Mouse (Mus musculus) effector memory CD4-positive, alpha-beta T cell, adult 7 months (primary cell): ENCODE measurements around the gene Prox2. TPM values are rescaled to one million over a fixed set of nuclear protein-coding genes. Genes with fewer than 3 reads are reported as not detected.

Experiments used
- polyA plus RNA-seq: library from polyadenylated mRNA; unstranded; fragments of 100-300 nt; shearing (Covaris generic); gene quantifications from one replicate; pipeline ENCODE4 v1.2.1, GENCODE M21; 2017

Prox2 gene
- polyA plus RNA-seq = 5.3 TPM

DNA sequence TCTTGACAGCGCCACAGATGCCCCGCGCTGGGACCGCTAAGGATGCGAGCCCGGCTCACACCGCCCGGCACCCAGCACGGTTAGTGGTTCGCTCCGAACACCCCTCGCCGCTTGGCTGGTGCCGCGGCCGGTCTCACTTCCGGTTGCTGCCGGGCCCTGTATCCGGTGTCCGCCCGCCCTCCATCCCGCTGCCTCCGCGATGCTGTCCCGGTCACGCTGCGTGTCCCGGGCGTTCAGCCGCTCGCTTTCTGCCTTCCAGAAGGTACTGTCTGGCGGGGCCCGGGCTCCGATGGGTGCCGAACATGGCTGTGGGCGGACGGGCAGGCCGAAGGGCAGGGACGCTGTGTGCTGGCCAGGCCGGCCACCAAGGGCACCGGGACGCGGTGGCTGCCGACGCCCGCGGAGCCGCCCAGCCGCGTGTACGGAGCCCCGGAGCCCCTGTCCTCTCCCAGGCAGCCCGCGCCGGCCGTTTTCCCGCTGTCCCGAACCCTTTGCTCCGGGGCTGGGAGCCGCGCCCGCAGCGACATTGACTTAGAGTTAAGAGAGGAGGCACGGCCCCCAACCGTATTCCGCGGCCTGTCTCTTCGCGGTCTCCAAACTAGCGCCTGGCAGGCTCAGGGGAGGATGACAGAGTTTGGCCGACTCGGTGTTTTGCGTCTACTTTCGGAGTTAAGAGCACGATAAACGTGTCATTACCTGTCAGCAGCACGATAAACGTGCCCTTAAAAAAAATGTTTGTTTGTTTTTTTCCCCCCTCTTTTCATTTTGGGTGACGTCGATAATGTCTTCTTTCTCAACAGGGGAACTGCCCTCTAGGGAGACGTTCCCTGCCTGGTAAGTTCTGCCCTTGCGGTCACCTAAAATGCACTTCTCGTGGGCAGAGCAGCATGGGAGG is at the start of gene Prox2, which contains the start of gene Dlst:
Gene Prox2 (minus strand): TSS at position 62 of the 895 bp plus-strand sequence.
Gene Dlst (plus strand): TSS at position 136 of the 895 bp plus-strand sequence.

DNA sequence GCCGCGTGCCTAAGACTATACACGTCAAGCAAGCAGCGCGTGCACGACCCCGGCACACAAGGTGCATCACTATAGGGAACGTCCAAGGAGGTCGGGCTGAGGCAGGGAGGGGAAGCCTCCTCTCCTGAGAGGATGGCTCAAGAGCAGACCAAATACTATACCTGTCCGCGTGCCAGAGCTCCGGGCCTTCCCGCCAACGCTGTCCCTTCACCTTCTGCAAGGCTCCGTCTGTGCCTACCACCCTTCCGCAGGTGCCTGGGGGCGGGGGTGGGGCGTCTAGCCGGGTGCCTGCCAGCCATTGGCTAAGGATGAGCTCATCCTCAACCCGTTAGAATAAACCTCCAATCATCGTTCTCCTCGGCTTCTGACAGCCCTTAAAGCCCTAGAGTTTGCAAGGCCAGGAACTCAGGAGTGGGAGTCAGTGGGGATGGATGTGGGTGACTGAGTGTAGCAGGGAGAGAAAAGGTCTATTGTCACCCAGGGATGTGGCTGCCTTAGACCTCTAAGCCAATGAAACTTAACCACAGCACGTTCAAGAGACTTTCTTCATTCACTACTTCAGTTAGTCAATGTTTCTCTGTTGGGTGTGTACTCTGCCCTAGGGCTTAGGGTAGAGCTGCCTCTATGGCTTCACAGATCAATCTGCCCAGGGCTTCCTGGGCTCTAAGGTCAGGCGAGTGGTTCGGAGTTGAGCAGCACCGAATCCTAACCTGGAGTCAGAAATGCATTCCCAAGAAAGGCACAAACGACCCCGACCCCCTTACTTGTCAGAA is 40.6 kb upstream of the Prox2 start, which contains the start of gene Rps6kl1:
Gene Rps6kl1 (minus strand): TSS at position 263 of the 773 bp plus-strand sequence.

Other genes with a start within 250 kb of the Prox2 start
- 0.28 TPM for gene Ltbp2, start 234.2 kb downstream of the Prox2 start, polyA plus RNA-seq
- gene Fcf1, start 139.9 kb downstream of the Prox2 start, polyA plus RNA-seq = 112 TPM
- gene Arel1, start 139.9 kb downstream of the Prox2 start, polyA plus RNA-seq = 17.0 TPM
- 24.0 TPM for gene Ylpm1, start 114.4 kb downstream of the Prox2 start, polyA plus RNA-seq
- gene Dlst, start 74 bp upstream of the Prox2 start, polyA plus RNA-seq = 91.3 TPM
- gene Rps6kl1, start 40.5 kb upstream of the Prox2 start, polyA plus RNA-seq = 0.76 TPM
- not detected for gene Pgf, start 67.0 kb upstream of the Prox2 start, polyA plus RNA-seq
- 78.2 TPM for gene Eif2b2, start 108.7 kb upstream of the Prox2 start, polyA plus RNA-seq
- 3.5 TPM for gene Mlh3, start 159.8 kb upstream of the Prox2 start, polyA plus RNA-seq
- 21.4 TPM for gene Acyp1, start 177.7 kb upstream of the Prox2 start, polyA plus RNA-seq
- 0.13 TPM for gene Zc2hc1c, start 177.8 kb upstream of the Prox2 start, polyA plus RNA-seq
- 22.8 TPM for gene Nek9, start 228.6 kb upstream of the Prox2 start, polyA plus RNA-seq